Mouse (Mus musculus) stomach, embryonic 16.5 days (tissue): ENCODE data around the gene Plac8. TPM values are rescaled to one million over a fixed set of nuclear protein-coding genes. Genes with fewer than 3 reads are reported as not detected.

Experiments
- ATAC-seq: fragments of 200-750 bp; cut with Nextera tagmentation; 2 replicates; pipeline ENCODE4 v1.8.0; 2017; ENCODE audit warnings: moderate number of reproducible peaks, moderate TSS enrichment; ENCODE audit not compliant: insufficient read depth, low FRiP score
- H3K27ac ChIP-seq: fragments of 300-500 bp; sonication (generic); 2 replicates; pipeline ENCODE4 v1.5.1; 2014; ENCODE audit warnings: low read length
- H3K27me3 ChIP-seq: fragments of 300-500 bp; sonication (generic); 2 replicates; pipeline ENCODE4 v1.6.1; 2014; ENCODE audit warnings: low read length, control low read depth, mixed read lengths; ENCODE audit not compliant: control insufficient read depth, insufficient read depth
- H3K36me3 ChIP-seq: fragments of 300-500 bp; sonication (generic); 2 replicates; pipeline ENCODE4 v1.6.1; 2014; ENCODE audit warnings: low read length; ENCODE audit not compliant: control insufficient read depth, insufficient read depth
- H3K4me1 ChIP-seq: fragments of 300-500 bp; sonication (generic); 2 replicates; pipeline ENCODE4 v1.6.1; 2014; ENCODE audit warnings: low read length, control low read depth, mixed read lengths; ENCODE audit not compliant: control insufficient read depth, insufficient read depth
- H3K4me2 ChIP-seq: fragments of 300-500 bp; sonication (generic); 2 replicates; pipeline ENCODE4 v1.6.1; 2014; ENCODE audit warnings: low read depth, low read length, mixed read lengths
- H3K4me3 ChIP-seq: fragments of 300-500 bp; sonication (generic); replicated peaks from 2 replicates; pipeline ENCODE4 v1.5.1; 2014; ENCODE audit warnings: mild to moderate bottlenecking, low read length
- H3K9ac ChIP-seq: fragments of 300-500 bp; sonication (generic); 2 replicates; pipeline ENCODE4 v1.6.1; 2014; ENCODE audit warnings: low read length
- H3K9me3 ChIP-seq: fragments of 300-500 bp; sonication (generic); replicated peaks from 2 replicates; pipeline ENCODE4 v1.6.1; 2016; ENCODE audit warnings: low read length, control low read depth; ENCODE audit not compliant: control insufficient read depth
- WGBS: fragments of 180-500 bp; shearing (Covaris S2); extraction: QIAGEN DNeasy Blood & Tissue Kit; methylation state at CpG from one replicate; pipeline ENCODE4 v1.1.7; 2014; 5-methylcytosine and 5-hydroxymethylcytosine counted together
- polyA plus RNA-seq: library from polyadenylated mRNA; unstranded; fragments of >200 nt; fragmentation: Nextera tagmentation; extraction: Ambion mirVana; gene quantifications from 2 replicates; pipeline ENCODE4 v1.2.1, GENCODE M21; 2015

Gene Plac8
- polyA plus RNA-seq, 1 experiment from 2014 or later, result 226 TPM

- no peak overlapping the region for H3K9ac ChIP-seq
- peaks cover 3% of the 10 kb centered on the region; the same call in 1 of the 2 replicates for H3K4me1 ChIP-seq
- H3K36me3 ChIP-seq, result peaks cover 7% of the 10 kb centered on the region; the same call in 1 of the 2 replicates
- no peak overlapping the region for H3K4me3 ChIP-seq
- ATAC-seq, result no peak
- no peak overlapping the region; the same call in 1 of the 2 replicates for H3K27ac ChIP-seq
- 63% methylated on average over 7 of the region's 7 CpGs for WGBS
- no peaks in the 10 kb centered on the region for H3K9me3 ChIP-seq
- no peak overlapping the region for H3K4me2 ChIP-seq
- H3K27me3 ChIP-seq, result no peaks in the 10 kb centered on the region
Observed at GRCm38 (mm10) chr5:100526164-100526563, 45.9 kb downstream of the Plac8 start.

- ATAC-seq, result peak; percentile 62
- no peak overlapping the region for H3K27ac ChIP-seq
- no peak overlapping the region for H3K9ac ChIP-seq
- H3K27me3 ChIP-seq, result no peaks in the 10 kb centered on the region
- H3K9me3 ChIP-seq, result no peaks in the 10 kb centered on the region
- peaks cover 7% of the 10 kb centered on the region; the same call in 1 of the 2 replicates for H3K36me3 ChIP-seq
- no peak overlapping the region for H3K4me3 ChIP-seq
- 49% methylated on average over 3 of the region's 3 CpGs for WGBS
- no peak overlapping the region for H3K4me2 ChIP-seq
- H3K4me1 ChIP-seq, result peaks cover 3% of the 10 kb centered on the region; the same call in 1 of the 2 replicates
Observed at GRCm38 (mm10) chr5:100525620-100526019, 46.4 kb downstream of the Plac8 start.

DNA sequence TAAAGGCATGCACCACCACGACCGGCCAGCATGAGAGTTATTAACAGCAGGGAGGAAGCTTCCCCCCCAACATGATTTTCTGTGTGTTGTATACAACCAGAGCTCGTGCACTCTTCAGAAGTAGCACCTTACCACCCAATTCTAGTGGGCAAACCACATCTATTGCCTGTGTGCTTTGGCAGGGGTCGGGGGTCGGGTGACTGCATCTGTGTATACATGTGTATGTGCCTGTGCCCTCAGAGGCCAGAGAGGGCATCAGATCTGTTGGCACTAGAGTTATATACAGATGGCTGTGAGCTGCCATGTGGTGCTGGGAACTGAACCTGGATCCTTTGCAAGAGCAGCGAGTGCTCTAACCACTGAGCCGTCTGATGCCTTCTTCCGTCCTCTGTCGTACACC is 47.1 kb downstream of the Plac8 start:
- no peak for ATAC-seq
- Histone ChIP-seq H3K36me3 (peaks cover 3% of the 10 kb centered on the region; the same call in 1 of the 2 replicates), H3K9me3 (no peaks in the 10 kb centered on the region), H3K9ac (no peak overlapping the region), H3K4me1 (peaks cover 9% of the 10 kb centered on the region), H3K27me3 (no peaks in the 10 kb centered on the region), H3K4me2 (no peak overlapping the region), H3K27ac (no peak overlapping the region), H3K4me3 (no peak overlapping the region)
- 89% methylated on average over 9 of the region's 9 CpGs for WGBS

DNA sequence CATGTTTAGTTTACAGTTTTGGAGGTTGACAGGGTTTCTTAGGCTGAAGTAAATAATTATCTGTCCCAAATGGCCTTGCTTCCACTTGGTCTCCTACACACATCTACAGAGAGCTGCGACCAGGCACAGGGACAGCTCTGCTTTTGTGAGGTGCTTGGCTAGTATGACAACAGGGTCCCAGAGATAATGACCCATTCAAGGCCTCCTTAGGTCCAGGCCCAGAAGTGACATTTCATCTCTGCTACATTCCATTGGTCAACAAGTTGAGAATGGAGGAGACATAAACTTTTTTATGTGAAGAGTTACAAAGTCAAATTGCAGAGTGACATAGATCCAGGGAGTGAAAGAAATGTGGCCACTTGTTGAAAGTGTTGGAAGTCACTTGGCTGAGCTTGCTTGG is 48.7 kb downstream of the Plac8 start:
- ATAC-seq, result no peak
- H3K4me3 ChIP-seq, result no peak overlapping the region
- peaks cover 15% of the 10 kb centered on the region for H3K4me1 ChIP-seq
- H3K9ac ChIP-seq, result no peak overlapping the region
- 89% methylated on average over 1 of the region's 1 CpGs for WGBS
- H3K27me3 ChIP-seq, result no peaks in the 10 kb centered on the region
- no peak overlapping the region for H3K27ac ChIP-seq
- peaks cover 2% of the 10 kb centered on the region; the same call in 1 of the 2 replicates for H3K36me3 ChIP-seq
- no peaks in the 10 kb centered on the region for H3K9me3 ChIP-seq
- no peak overlapping the region for H3K4me2 ChIP-seq

DNA sequence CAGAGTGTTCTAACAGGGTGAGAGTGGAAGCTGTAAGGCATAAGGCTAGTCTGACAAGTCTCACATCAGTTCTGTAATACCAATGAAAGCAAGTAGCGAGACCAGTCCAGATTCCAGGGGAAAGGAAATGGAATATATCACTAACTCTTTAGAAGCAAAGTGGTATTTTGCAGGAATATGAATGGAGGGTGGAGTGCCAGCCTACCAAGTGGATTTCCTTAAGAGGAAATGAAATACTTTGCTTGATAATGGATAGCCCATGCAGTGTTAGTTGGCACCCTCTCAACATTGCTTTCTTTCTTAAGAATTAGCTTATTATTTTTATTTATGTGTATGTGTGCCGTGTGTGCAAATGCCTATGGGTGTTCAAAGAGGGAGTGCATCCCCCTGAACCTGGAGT is 51.8 kb downstream of the Plac8 start:
- Histone ChIP-seq H3K4me1 (peaks cover 12% of the 10 kb centered on the region), H3K36me3 (0 out of 2 replicates have a peak, but pooled peaks cover 2% of the 10 kb centered on the region), H3K4me3 (no peak overlapping the region), H3K27me3 (no peaks in the 10 kb centered on the region), H3K9me3 (no peaks in the 10 kb centered on the region), H3K4me2 (peak overlapping the region; percentile 40; the same call in 1 of the 2 replicates), H3K9ac (peak overlapping the region; percentile 23; the same call in 1 of the 2 replicates), H3K27ac (no peak overlapping the region)
- ATAC-seq, result no peak
- WGBS, result 85% methylated on average over 2 of the region's 2 CpGs

- H3K9ac ChIP-seq, result peak overlapping the region; percentile 88
- WGBS, result 9% methylated on average over 5 of the region's 5 CpGs
- peaks cover 12% of the 10 kb centered on the region for H3K4me1 ChIP-seq
Observed at GRCm38 (mm10) chr5:100519027-100519411, 53.0 kb downstream of the Plac8 start.

GRCm38 (mm10) chr5:100518049-100519026 is 53.7 kb downstream of the Plac8 start, which contains the start of gene Cops4:
TSS of gene Cops4 (plus strand) at chr5:100518309.
- WGBS, result under 1% methylated on average over 64 of the region's 64 CpGs
- H3K36me3 ChIP-seq, result no peaks in the 10 kb centered on the region
- peak within 1 kb of the TSS; percentile 72 for H3K27ac ChIP-seq
- peak within 1 kb of the TSS; percentile 70 for H3K4me3 ChIP-seq
- peak within 1 kb of the TSS; percentile 69 for H3K4me2 ChIP-seq
- no peaks in the 10 kb centered on the region for H3K9me3 ChIP-seq
- H3K9ac ChIP-seq, result peak within 1 kb of the TSS; percentile 88
- ATAC-seq, result peak; percentile 100
- no peaks in the 10 kb centered on the region for H3K27me3 ChIP-seq
- H3K4me1 ChIP-seq, result peaks cover 12% of the 10 kb centered on the region

More at GRCm38 (mm10) chr5:100519027-100519411, 53.0 kb downstream of the Plac8 start:
- no peak for ATAC-seq
- Histone ChIP-seq H3K9me3 (no peaks in the 10 kb centered on the region), H3K27me3 (no peaks in the 10 kb centered on the region), H3K36me3 (no peaks in the 10 kb centered on the region), H3K27ac (0 out of 2 replicates have a peak overlapping the region, but pooled peaks have one; percentile 72), H3K4me2 (peak overlapping the region; percentile 69), H3K4me3 (peak overlapping the region; percentile 70)

- Histone ChIP-seq H3K4me2 (no peak overlapping the region), H3K36me3 (no peaks in the 10 kb centered on the region), H3K4me1 (no peaks in the 10 kb centered on the region), H3K4me3 (no peak overlapping the region), H3K9me3 (no peaks in the 10 kb centered on the region), H3K27ac (no peak overlapping the region), H3K9ac (no peak overlapping the region), H3K27me3 (no peaks in the 10 kb centered on the region)
- no peak for ATAC-seq
Observed at GRCm38 (mm10) chr5:100512576-100512975, 59.5 kb downstream of the Plac8 start.

DNA sequence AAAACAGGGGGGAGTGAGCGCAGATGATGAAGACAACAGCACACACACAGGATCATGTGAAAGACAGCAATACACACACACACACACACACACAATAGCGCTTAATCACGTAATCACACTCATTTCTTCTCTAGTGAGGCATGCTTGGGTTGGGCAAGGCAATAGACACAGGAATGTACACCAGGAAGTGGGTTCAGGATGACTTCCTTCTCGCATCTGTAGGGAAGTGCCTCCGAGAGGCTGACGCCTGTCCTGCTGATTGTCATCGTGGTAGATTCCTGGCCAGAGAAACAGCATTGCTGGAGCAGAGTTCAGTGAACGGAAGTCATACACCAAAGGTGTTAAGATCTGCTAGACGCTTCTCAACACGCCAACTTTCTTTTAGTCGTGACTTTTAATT is 62.8 kb downstream of the Plac8 start:
- H3K9me3 ChIP-seq, result no peaks in the 10 kb centered on the region
- no peaks in the 10 kb centered on the region for H3K27me3 ChIP-seq
- H3K9ac ChIP-seq, result no peak overlapping the region
- no peak overlapping the region for H3K4me3 ChIP-seq
- ATAC-seq, result no peak
- no peaks in the 10 kb centered on the region for H3K36me3 ChIP-seq
- 60% methylated on average over 11 of the region's 11 CpGs for WGBS
- H3K4me1 ChIP-seq, result no peaks in the 10 kb centered on the region
- H3K4me2 ChIP-seq, result no peak overlapping the region
- no peak overlapping the region for H3K27ac ChIP-seq
